Mouse (Mus musculus): ENCODE measurements around the gene Cdc6.
A peak's percentile ranks its signal among the peaks of the same experiment; 100 is the strongest.

The Cdc6 gene

DNA sequence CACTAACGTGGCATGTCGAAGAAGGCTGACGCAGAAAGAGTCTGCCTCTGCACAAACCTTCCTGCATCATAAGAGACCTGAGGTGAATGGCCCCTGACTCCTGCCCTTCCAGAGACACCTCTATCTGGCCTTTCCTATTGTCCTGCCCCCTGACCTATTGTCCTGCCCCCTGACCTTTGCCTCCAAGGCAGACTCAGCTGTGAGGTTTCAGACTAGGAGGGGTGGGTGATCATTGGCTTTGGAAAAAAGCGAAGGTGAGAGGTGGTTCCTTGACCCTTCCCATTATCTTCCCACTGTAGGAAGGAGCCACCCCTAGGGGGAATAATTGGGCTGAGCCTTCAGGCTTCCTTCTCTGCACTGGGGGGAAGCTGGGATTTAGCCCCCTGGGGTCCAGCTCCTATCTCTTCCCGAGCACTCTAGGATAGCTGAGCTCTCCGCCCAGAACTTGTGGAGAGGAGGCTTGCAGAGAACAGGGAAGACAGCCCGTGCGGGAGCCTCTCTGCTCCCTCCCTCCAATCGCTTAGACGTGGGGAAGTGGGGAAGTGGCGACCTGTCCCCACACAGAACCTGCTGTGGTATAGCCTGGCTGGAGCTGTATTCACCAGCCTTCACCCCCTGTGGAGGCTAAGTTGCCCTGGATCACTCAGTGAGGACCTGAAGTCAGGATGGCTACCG, 55.0 kb downstream of the Cdc6 start:
- no peak for DNase-seq

DNA sequence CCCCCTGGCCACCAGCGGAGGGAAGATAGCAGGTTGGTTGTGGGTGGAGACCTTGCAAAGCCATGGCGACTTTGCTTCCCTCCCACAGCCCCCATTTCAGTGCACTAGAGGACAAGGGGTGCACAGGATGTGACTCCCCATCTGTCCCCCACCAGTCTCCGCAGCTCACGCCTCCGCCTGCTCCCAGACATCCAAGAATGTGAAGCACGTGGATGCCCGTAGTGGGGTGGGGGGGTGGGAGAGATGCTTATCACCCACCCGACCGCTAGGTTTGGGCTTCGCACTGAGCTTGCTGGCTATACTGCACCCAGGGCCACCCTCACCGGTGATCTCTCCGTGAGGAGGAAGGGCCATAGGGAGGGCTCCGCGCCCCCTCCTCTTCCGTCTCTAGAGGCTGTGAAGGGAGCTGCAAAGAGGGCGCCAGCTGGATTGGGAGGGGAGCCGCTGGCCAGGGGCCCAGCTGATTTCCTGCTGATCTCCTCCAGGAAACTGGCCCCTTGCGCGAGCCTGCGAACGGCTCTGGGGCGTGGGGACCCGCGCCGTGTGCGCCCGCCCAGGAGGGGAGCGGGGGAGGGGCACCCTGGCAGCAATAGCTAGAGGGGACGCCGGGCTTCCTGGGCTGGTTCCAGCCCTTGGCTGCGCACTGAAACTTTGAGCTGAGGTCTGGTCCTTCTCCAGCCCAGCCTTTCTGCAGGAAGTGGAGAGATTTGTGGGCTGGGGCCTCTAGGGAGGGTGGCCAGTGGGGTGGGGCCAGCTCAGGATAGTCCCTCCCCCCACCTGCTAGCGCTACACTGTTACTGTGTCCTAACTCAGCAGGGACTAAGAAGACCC, 55.8 kb downstream of the Cdc6 start:
- DNase-seq: peak; percentile 93 to 94

DNA sequence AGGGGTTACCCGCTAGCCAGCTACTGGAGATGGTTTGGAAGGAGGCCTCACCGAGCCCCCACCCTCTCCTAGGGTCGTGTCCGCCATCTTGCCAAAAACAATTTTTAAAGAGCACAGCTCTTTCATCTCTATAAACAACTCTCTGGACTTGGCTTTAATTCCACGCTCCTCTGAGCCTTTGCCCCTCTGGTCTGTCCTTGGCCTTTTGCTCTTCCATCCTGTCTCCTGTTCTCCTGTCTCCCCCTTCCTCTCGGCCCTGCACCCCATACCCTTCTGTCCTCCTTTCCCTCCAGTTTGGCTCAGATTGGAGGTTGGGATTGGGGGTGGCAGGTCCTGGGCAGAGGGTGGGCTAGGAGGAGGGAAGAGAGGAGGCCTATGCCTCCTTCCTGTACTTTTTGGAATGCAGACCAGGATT, 56.6 kb downstream of the Cdc6 start:
- no peak for DNase-seq

DNA sequence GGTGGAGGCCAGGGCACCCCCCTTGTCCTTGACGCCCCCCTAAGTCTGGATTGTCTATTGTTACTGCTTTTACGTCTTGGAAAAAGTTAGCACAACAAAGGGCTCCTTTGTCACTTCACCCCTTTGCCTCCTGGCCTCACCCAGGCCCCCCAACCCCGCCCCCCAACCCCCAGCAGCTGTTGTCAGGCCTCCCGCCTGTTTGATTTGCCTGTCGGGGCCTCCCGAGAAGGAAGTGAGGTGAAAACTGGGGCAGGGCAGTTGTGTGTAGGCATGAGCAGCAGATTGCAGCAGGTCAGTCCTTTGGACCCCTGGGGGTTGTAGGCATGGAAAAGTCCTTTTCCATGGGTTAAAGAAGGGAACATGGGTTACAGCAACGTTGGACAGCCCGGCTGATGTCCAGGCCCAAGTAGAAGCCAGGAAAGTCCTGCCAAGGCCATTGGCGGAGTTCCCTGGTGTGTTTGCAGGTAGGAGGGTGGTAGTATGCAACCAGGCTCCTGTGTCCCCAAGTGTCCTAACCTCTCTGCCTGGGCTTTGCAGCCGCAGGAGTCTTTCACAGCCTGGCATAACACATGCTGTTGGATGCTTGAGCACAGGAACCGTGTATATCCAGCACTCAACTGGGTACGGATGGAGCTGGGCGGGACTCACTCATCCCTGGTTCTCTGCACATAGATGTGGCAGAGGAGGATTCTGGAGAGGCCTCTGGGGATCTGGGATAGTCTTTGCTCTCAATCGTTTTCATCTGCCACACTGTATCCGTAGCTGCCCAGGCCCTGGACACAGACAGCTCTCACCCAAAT, 57.2 kb downstream of the Cdc6 start:
- peak; percentile 59 to 75 for DNase-seq

DNA sequence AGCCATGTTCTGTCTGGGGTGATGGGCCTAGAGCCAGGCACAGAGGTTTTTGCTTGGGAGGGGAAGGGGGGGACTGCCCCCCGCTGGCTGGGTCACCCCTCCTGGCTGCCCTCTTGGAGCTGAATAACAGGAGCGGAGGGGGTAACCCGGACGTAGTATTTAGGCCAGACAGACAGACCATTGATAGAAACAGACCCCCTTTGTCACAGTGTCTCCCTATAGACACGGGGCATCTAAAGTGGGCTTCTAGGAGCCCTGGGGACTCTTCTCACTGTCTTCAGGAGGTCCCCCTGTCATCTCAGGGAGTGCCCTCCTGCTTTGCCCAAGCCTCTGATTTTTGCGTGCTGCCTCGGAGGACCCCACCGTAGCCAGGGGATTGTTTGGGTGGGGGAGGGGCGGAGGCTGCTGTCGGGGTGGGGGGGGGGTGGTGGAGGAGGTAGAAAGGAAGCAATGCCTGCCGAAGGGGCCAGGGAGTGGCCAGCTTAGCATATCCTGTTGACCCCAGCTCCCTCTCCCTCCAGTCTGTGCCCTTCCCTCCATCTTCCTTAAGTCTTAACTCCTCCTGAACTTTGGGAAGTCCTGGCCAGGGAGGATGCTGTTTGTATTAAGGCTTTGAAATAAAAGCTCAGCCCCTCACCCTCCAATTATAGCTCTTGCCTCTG, 57.9 kb downstream of the Cdc6 start:
- no peak for DNase-seq

DNA sequence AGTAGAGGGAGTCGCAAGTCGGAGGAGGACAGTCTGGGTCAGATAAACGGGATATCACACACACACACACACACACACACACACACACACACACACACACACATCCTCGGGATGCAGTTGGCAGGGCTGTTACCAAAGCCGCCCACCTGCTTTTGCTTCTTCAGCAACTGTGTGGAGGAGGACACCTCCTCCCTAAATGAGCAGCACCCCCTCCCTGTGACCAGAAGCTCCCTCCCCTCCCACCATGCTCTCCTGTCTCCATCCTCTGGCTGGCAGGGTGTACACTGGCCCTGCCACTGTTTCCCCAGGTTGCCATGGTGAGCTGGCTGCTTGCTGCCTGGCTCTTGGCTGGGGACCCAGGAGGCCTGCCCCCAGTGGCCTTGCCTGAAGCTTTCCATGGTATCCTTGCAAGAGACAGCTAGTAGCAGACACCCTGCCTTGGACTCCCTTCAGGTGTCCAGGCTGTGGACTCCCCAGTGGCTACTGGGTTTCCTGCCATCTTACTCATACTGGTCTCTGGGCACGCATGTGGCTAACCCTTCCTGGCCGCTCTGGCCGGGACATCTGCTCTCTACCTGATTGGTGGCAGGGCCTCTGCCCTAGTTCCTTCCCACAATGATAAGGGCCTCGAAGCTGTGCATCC, 59.0 kb downstream of the Cdc6 start:
- DNase-seq: peak; percentile 66 to 67

DNA sequence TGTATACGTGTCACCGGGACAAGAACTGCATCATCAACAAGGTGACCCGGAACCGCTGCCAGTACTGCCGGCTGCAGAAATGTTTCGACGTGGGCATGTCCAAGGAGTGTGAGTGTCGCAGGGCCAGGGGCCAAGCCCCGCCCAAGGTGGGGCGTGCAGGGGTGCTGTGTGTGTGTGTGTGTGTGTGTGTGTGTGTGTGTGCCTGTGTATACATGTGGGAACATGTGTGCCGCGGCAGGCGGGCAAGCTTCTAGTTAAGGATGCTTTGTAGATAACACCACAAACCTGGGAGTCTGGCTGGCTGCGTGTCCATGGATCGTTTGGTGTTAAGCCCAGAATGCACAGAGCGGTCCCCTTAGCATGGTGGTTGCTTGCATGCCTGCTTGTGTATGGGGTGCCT, 60.5 kb downstream of the Cdc6 start:
- DNase-seq: no peak

DNA sequence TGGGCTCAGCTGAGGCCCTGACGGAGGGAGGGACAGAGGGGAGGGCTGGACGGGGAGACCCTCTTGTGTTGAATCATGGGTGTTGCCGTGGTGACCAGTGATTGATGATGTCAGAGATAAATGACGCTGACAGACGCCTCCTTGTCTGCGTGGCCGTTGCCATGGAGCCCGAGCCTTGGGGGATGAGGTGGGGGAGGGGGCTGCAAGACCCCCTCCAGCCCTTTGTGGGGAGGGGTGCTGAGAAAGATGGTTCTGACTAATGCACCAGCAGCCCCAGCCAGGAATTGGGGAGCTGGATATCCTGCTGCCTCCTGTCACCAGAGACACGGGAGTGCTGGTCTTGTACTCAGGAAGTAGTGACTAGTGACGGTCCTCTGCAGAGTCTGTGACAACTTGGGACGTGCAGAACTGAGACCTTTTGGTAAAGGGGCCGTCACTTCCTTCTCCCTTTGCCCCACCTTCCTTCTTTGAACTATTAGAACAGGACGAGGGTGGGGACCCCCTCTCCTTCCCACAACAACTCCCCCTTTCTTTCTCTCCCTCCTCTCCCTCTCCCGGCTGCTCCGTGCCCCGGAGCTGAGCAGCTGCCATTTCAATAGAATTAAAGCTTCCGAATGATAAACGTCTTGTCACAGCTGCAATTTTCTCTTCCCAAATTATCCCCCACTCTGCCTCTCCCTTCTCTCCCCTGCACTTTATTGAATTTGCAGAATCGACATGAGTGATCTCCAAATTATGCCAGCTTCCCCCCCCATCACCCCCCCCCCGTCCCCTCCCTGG, 61.3 kb downstream of the Cdc6 start:
- no peak for DNase-seq

DNA sequence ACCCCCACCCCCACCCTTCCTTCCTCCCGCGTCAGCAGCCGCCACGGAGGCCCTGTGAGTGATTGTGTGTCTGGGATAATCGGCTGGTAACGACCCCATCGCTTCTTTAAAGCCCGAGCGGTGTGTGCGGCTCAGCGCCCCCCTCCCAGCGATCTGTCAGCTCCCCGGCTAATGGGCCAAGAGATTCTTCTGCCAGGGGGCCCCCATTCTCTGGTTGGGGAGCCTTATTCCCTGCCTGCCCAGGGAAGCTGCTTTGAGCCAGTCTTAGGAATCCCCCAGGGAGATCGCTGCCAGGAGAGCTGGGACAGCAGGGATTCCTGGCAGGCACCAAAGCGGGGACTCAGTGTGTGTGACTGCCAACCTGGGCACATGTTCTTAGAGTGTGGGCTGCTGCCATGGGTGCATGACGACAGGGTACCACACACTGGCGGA, 61.9 kb downstream of the Cdc6 start:
- DNase-seq: peak; percentile 53 to 67

DNA sequence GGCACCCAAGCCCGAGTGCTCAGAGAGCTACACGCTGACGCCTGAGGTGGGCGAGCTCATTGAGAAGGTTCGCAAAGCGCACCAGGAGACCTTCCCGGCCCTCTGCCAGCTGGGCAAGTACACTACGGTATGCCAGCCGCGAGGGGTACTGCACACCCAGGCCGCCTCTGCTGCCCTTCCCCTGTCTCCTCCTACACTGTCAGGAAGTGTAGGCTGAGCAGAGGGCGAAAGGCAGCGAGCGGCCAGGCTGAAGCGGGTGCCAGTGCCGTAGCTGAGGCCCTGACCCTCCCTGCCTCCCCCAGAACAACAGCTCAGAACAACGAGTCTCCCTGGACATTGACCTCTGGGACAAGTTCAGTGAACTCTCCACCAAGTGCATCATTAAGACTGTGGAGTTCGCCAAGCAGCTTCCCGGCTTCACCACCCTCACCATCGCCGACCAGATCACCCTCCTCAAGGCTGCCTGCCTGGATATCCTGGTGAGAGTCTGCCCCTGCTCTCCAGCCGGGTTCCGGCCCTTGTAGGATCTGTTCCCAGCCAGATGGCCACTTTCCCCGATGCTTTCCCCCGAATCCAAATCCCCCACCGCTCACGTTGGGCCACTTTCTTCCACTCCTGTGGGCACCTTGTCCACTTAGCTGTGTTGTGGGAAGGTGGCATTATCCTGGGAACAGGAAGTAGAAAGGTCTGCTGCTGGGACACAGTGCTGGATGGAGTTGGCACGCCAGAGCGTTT, 62.8 kb downstream of the Cdc6 start:
- DNase-seq: peak; percentile 86 to 90

DNA sequence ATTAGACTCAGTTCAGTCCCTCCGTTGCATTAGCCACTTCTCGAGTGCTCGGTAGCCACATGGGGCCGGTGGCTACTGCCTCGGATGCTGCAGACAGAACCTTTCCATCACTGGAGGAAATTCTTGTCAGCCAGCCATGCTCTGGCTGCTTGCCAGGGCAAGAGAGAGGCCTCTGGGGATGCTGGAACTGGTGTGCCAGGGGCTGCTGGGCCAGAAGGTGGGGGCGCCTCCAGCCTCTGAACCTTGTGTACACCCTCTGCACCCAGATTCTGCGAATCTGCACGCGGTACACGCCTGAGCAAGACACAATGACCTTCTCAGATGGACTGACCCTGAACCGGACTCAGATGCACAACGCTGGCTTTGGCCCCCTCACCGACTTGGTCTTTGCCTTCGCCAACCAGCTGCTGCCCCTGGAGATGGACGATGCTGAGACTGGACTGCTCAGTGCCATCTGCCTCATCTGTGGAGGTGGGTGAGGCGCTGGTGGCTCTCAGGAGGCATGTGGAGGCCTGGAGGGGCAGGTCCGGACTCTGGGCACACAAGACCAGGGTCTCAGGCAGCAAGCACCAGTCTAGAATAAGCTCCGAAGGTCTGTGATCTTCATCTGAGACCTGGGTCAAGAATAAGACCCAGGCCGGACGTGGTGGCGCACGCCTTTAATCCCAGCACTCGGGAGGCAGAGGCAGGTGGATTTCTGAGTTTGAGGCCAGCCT, 63.9 kb downstream of the Cdc6 start:
- DNase-seq: peak; percentile 73 to 88

DNA sequence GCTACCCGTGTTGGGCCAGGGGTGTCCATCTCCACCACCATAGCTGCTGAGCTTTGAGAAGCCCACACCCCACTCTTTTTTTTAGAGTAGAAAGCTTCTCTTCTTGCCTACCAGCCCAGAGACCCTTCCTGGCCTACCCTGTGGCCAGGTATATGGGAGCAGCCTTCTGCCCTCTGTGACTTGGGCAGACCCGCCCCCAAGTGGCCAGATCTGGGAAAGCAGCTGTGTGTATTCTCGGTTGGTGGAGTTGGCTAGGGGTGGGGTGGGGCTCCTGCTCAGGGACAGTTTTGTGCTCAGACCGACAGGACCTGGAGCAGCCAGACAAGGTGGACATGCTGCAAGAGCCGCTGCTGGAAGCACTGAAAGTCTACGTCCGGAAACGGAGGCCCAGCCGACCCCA, 64.6 kb downstream of the Cdc6 start:
- peak; percentile 81 to 94 for DNase-seq

DNA sequence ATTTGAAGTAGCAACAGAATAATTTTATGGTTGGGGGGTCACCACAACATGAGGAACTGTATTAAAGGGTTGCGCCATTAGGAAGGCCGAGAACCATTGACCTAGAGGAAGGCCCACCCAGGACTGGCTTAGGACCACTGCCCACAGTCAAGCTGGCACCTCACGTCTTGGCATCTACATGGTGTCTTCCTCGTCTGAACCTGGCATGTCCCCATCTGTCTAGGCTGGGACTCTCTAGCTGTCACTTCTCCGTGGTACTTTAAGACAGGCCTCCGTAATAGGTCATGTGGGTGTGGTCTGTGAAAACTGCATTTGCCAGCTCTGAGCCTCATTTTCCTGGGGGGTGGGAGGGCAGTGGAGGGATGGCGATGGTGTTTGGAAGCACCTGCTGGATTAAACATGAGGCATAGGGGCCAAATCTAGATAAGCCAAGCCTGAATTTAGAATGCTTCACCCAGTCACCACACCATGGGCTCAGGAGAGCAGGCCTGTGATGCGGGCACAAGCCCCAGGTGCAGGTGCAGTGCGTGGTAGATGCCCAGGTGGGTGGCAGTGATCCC, 65.3 kb downstream of the Cdc6 start:
- no peak for DNase-seq

Measured in kidney, postnatal 36 days (tissue).